Mouse (Mus musculus): ENCODE measurements around the gene Telo2.

GRCm38 (mm10) chr17:25066595-25066994 is 49.2 kb downstream of the Telo2 start:
- TF ChIP-seq POLR2A (IDR thresholded peaks at IDR 0.05; ENCODE audit: low read depth, low read length): no peak
- no peak for TF ChIP-seq UBTF (IDR thresholded peaks at IDR 0.05; ENCODE audit: low read depth, low read length)
- no peak for TF ChIP-seq MXI1 (IDR thresholded peaks at IDR 0.05; ENCODE audit: low read depth, low read length)
- TF ChIP-seq CTCF (conservative IDR thresholded peaks at IDR 0.05 in 1 of 2, IDR thresholded peaks at IDR 0.05 in 1 of 2; ENCODE audit: low read depth in 2 of 2, low read length in 2 of 2): no peak
- TF ChIP-seq USF2 (conservative IDR thresholded peaks at IDR 0.05; ENCODE audit: low read depth, low read length): no peak
- no peak for TF ChIP-seq NELFE (IDR thresholded peaks at IDR 0.05; ENCODE audit: low read depth, low read length)
- TF ChIP-seq MAX (IDR thresholded peaks at IDR 0.05; ENCODE audit: low read length): no peak
- no peak for TF ChIP-seq EP300 (IDR thresholded peaks at IDR 0.05; ENCODE audit: low read length)
- no peak for TF ChIP-seq ZNF384 (IDR thresholded peaks at IDR 0.05; ENCODE audit: low read depth, low read length)
- no peak for TF ChIP-seq POLR2AphosphoS2 (IDR thresholded peaks at IDR 0.05; ENCODE audit: low read depth, low read length)
- no peak for TF ChIP-seq BHLHE40 (IDR thresholded peaks at IDR 0.05; ENCODE audit: low read depth, low read length)
- no peak for TF ChIP-seq ETS1 (conservative IDR thresholded peaks at IDR 0.05; ENCODE audit: low read depth, low read length)
- no peak for TF ChIP-seq CHD1 (IDR thresholded peaks at IDR 0.05; ENCODE audit: low read depth, low read length)

Measured in CH12.LX (cell line).